Mouse (Mus musculus) heart, embryonic 10.5 days (tissue): Measurements from ENCODE around the gene Eva1a. TPM values are rescaled to one million over a fixed set of nuclear protein-coding genes. Genes with fewer than 3 reads are reported as not detected.

Experiments used
- polyA plus RNA-seq: library from polyadenylated mRNA; unstranded; fragments of >200 nt; fragmentation: Nextera tagmentation; extraction: Ambion mirVana; gene quantifications from 2 replicates; pipeline ENCODE4 v1.2.1, GENCODE M21; 2016

Eva1a gene
- polyA plus RNA-seq, 1 experiment from 2014 or later, result 5.8 TPM

Other genes starting within 250 kb of the Eva1a start
- 6.4 and 10.1 TPM in 2 replicates for gene Gcfc2, start 117.4 kb upstream of the Eva1a start, polyA plus RNA-seq
- gene Mrpl19, start 75.1 kb upstream of the Eva1a start, polyA plus RNA-seq, result 75.8 and 83.3 TPM in 2 replicates